Mouse (Mus musculus) neural tube, embryonic 14.5 days (tissue): ENCODE results near the gene Mboat1. TPM values are rescaled to one million over a fixed set of nuclear protein-coding genes. Genes with fewer than 3 reads are reported as not detected.

Experiments used
- ATAC-seq: fragments of 200-750 bp; cut with Nextera tagmentation; 2 replicates; pipeline ENCODE4 v1.8.0; 2017; ENCODE audit warnings: low read depth, mild to moderate bottlenecking, moderate TSS enrichment, moderate library complexity
- H3K27ac ChIP-seq: fragments of 300-500 bp; sonication (generic); 2 replicates; pipeline ENCODE4 v1.5.1; 2014; ENCODE audit warnings: low read depth, mild to moderate bottlenecking, control low read depth, low read length, moderate library complexity, mixed read lengths
- H3K27me3 ChIP-seq: fragments of 300-500 bp; sonication (generic); 2 replicates; pipeline ENCODE4 v1.6.1; 2014; ENCODE audit warnings: low read length; ENCODE audit not compliant: control insufficient read depth, insufficient read depth
- H3K36me3 ChIP-seq: fragments of 300-500 bp; sonication (generic); 2 replicates; pipeline ENCODE4 v1.6.1; 2014; ENCODE audit warnings: low read length, mixed read lengths; ENCODE audit not compliant: control insufficient read depth, insufficient read depth
- H3K4me1 ChIP-seq: fragments of 300-500 bp; sonication (generic); 2 replicates; pipeline ENCODE4 v1.6.1; 2014; ENCODE audit warnings: low read length; ENCODE audit not compliant: control insufficient read depth, insufficient read depth
- H3K4me2 ChIP-seq: fragments of 300-500 bp; sonication (generic); 2 replicates; pipeline ENCODE4 v1.6.1; 2014; ENCODE audit warnings: mild to moderate bottlenecking, low read depth, low read length, control low read depth
- H3K4me3 ChIP-seq: fragments of 300-500 bp; sonication (generic); 2 replicates; pipeline ENCODE4 v1.5.1; 2014; ENCODE audit warnings: low read depth, low read length, control low read depth, mixed read lengths
- H3K9ac ChIP-seq: fragments of 300-500 bp; sonication (generic); replicated peaks from 2 replicates; pipeline ENCODE4 v1.6.1; 2014; ENCODE audit warnings: low read depth, mild to moderate bottlenecking, control low read depth, low read length, mixed read lengths
- H3K9me3 ChIP-seq: fragments of 300-500 bp; sonication (generic); 2 replicates; pipeline ENCODE4 v1.6.1; 2016; ENCODE audit warnings: low read length; ENCODE audit not compliant: control insufficient read depth
- WGBS: fragments of 180-500 bp; shearing (Covaris S2); extraction: QIAGEN DNeasy Blood & Tissue Kit; methylation state at CpG from one replicate; pipeline ENCODE4 v1.1.7; 2014; 5-methylcytosine and 5-hydroxymethylcytosine counted together
- polyA plus RNA-seq: library from polyadenylated mRNA; unstranded; fragments of >200 nt; fragmentation: Nextera tagmentation; extraction: Ambion mirVana; gene quantifications from 2 replicates; pipeline ENCODE4 v1.2.1, GENCODE M21; 2014

Gene Mboat1
- polyA plus RNA-seq, 1 experiment from 2014 or later = 1.4 TPM

DNA sequence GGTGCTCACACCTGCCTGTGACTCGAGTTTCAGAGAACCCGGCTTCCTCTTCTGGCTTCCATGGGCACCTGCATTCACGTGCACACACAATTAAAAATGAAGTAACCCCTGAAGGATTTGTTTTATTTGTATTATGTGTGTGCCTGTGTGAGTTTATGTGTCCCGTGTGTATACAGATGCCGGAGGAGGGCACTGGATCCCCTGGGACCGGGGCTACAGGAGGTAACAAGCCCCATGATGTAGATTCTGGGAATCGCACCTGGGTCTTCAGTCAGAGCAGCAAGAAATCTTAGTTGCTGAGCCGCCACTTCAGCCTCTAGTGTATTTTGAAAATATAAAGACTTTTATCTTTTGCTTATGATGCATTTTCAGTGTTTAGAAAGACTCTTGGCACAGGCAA, 60.4 kb downstream of the Mboat1 start:
- ATAC-seq = no peak
- H3K9me3 ChIP-seq = no peaks in the 10 kb centered on the region
- no peak overlapping the region for H3K4me2 ChIP-seq
- H3K27me3 ChIP-seq = no peaks in the 10 kb centered on the region
- 80% methylated on average over 8 of the region's 8 CpGs for WGBS
- H3K4me1 ChIP-seq = no peaks in the 10 kb centered on the region
- H3K36me3 ChIP-seq = no peaks in the 10 kb centered on the region
- no peak overlapping the region for H3K4me3 ChIP-seq
- H3K27ac ChIP-seq = no peak overlapping the region
- H3K9ac ChIP-seq = no peak overlapping the region

DNA sequence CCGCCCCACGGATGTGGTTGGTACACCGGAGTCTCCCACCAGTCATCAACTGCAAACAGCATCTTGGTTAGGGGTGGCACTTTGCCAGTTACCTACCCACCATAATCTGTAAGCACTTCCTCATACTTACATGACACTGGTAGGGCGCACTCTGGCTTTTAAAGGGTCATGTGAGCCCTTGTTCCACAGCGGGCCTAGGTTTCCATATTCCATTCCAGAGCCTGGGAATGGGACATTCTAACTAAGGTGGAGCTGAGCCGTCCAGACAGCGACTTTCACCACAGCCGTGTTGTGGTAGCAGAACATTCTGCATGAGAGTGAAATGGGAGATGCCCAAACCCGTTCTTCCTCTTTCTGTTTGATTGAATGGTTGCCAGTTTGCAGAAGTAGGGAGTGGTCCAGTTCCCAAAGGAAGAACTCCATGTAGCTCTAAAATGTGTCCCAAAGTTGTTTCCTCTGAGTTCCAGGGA, 61.8 kb downstream of the Mboat1 start:
- no peak overlapping the region for H3K9ac ChIP-seq
- no peaks in the 10 kb centered on the region for H3K4me1 ChIP-seq
- H3K27ac ChIP-seq = no peak overlapping the region
- H3K9me3 ChIP-seq = no peaks in the 10 kb centered on the region
- 94% methylated on average over 9 of the region's 9 CpGs for WGBS
- H3K27me3 ChIP-seq = no peaks in the 10 kb centered on the region
- no peak overlapping the region for H3K4me3 ChIP-seq
- no peaks in the 10 kb centered on the region for H3K36me3 ChIP-seq
- ATAC-seq = no peak
- no peak overlapping the region for H3K4me2 ChIP-seq

DNA sequence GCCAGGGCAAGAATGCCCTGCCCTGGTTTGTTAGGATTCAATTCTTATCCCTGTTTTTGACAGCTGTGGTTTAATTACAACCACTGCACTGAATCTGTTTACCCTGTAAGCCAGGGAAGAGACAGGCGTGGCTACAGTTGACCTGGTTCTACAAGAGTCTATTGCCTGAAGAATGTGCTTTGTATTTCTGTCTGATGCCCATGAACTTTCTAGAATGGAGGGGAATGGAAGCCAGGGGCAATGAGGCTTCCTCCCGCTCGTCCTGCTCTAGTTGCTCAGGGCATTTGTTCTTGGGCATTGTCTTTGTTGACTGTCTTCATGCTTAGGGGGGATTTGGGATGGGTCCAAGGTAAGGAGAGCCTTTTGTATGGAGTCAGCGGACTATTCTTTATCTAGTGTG, 63.5 kb downstream of the Mboat1 start:
- no peak overlapping the region for H3K27ac ChIP-seq
- H3K4me2 ChIP-seq = no peak overlapping the region
- WGBS = 69% methylated on average over 4 of the region's 4 CpGs
- no peaks in the 10 kb centered on the region for H3K9me3 ChIP-seq
- no peak for ATAC-seq
- no peaks in the 10 kb centered on the region for H3K36me3 ChIP-seq
- no peaks in the 10 kb centered on the region for H3K27me3 ChIP-seq
- no peak overlapping the region for H3K9ac ChIP-seq
- no peak overlapping the region for H3K4me3 ChIP-seq
- no peaks in the 10 kb centered on the region for H3K4me1 ChIP-seq

DNA sequence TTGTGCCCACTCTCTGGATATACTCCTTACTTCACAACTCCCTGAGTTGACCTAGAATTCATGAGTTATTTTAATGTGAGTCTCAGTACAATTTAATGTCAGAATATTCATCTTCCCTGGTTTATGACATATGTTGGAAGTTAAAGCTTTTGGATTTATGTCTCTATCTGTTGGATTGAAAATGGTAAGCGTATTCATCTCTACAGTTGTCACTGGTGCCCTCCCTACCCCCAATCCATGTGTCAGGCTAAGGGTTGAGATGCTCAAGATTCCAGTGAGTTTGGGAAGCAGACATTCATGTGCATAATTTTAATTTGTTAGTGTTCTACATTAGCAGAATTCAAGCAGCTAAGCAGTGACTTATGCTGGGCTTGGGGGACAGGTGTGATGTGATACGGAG, 64.4 kb downstream of the Mboat1 start:
- ATAC-seq = no peak
- no peak overlapping the region for H3K9ac ChIP-seq
- H3K27ac ChIP-seq = no peak overlapping the region
- WGBS = 96% methylated on average over 2 of the region's 2 CpGs
- H3K4me2 ChIP-seq = no peak overlapping the region
- H3K4me3 ChIP-seq = no peak overlapping the region
- H3K9me3 ChIP-seq = no peaks in the 10 kb centered on the region
- H3K27me3 ChIP-seq = no peaks in the 10 kb centered on the region
- H3K36me3 ChIP-seq = no peaks in the 10 kb centered on the region
- no peaks in the 10 kb centered on the region for H3K4me1 ChIP-seq

DNA sequence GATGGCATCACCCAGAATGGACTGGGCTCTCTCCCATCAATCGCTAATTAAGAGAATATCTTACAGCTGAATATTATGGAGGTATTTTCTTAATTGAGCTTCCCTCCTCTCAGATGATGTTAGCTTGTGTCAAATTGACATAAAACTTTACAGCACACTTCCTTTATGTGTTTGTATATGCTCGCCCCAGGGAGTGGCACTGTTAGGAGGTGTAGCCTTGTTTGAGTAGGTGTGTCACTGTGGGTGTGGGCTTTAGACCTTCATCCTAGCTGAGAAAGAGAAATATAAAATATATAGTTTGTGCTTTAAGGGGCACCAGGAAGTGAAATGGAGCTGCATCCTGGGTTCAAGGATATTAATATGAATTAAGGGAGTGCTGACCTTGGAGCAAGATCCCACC, 66.7 kb downstream of the Mboat1 start:
- H3K4me3 ChIP-seq = no peak overlapping the region
- no peak overlapping the region for H3K4me2 ChIP-seq
- no peaks in the 10 kb centered on the region for H3K27me3 ChIP-seq
- H3K4me1 ChIP-seq = no peaks in the 10 kb centered on the region
- H3K36me3 ChIP-seq = no peaks in the 10 kb centered on the region
- H3K9me3 ChIP-seq = no peaks in the 10 kb centered on the region
- ATAC-seq = no peak
- no peak overlapping the region for H3K27ac ChIP-seq
- H3K9ac ChIP-seq = no peak overlapping the region
- WGBS = 90% methylated on average over 2 of the region's 2 CpGs

DNA sequence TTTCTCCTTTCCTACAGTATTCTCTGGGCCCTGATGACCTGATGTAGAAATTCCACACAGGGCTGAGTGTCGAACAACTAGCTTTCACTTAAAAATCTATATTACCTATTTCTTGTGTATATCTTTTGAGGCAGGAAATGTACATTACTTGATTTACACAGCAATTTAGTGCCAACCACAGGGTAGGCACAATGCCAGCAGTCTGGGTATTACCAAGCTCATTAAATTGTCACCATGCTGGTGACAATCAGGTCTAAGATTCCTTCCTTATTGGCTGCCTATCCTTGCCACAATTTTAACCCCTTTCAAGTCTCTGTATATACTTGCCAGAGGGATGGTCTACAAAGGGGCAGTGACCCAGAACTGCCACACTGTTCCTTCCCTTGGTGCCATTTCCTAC, 71.9 kb downstream of the Mboat1 start:
- Histone ChIP-seq H3K27me3 (no peaks in the 10 kb centered on the region), H3K4me3 (no peak overlapping the region), H3K27ac (no peak overlapping the region), H3K4me2 (no peak overlapping the region), H3K9me3 (no peaks in the 10 kb centered on the region), H3K4me1 (no peaks in the 10 kb centered on the region), H3K9ac (no peak overlapping the region), H3K36me3 (no peaks in the 10 kb centered on the region)
- 82% methylated on average over 1 of the region's 1 CpGs for WGBS
- no peak for ATAC-seq

DNA sequence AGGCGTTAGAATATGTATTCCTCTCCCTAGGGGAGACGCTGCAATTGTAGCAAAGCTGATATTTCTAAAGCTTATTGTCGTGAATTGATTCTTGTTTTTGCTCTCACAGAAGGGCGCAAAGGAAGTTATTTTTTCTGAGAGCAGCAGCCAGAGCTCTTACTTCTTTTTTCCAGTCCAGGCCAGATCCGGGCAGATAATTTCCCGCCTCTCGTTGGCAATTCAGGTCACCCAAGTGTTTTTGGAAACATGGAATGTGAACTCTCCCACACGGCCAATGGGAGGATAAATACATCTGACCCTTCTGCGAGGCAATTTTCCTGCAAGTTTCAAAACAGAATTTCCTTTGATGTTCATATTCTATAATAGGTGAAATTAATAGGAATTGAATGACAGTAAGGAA, 77.0 kb downstream of the Mboat1 start:
- ATAC-seq = no peak
- H3K27me3 ChIP-seq = no peaks in the 10 kb centered on the region

DNA sequence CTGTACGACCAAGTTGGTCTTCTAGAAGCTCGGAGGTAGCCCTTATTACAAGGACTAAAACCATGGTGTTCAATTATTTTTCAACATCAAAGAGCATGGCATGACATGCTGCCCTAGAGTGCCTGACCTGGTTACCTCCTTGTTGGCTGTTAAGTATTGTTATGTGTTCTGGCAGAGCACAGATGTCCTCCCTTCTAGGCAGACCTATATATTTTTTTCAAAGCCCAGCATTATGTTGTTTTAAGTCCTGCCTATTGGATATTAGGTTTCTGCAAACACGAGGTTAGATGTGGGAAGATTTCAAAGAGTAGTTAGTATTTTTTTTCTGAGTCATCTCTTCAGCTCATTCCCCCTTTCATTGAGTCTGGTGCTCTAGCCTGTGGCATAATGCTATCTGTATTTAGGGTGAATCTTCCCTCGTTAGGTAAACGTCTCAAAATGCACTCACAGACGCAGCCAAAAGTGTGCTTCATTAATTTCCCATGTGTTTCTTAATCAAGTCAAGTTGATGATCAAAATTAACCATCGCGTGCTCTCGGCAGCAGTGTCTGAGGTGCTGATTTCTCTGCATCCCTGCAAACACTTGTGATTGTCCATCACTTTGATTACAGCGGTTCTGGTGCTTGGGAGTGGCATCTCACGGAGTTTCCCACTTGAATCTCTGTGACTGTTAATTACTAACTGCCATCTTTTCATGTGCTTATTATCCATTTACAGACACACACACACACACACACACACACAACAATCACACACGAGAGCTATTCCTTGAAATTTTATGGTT, 81.5 kb downstream of the Mboat1 start:
- no peak overlapping the region for H3K4me2 ChIP-seq
- H3K27me3 ChIP-seq = no peaks in the 10 kb centered on the region
- WGBS = 77% methylated on average over 12 of the region's 12 CpGs
- no peaks in the 10 kb centered on the region for H3K9me3 ChIP-seq
- no peak overlapping the region for H3K9ac ChIP-seq
- ATAC-seq = no peak
- no peak overlapping the region for H3K27ac ChIP-seq
- H3K4me1 ChIP-seq = no peaks in the 10 kb centered on the region
- H3K36me3 ChIP-seq = no peaks in the 10 kb centered on the region
- H3K4me3 ChIP-seq = no peak overlapping the region

More for the DNA sequence above, 77.0 kb downstream of the Mboat1 start:
- no peak overlapping the region for H3K4me3 ChIP-seq
- no peaks in the 10 kb centered on the region for H3K4me1 ChIP-seq
- no peaks in the 10 kb centered on the region for H3K9me3 ChIP-seq
- H3K4me2 ChIP-seq = no peak overlapping the region
- H3K27ac ChIP-seq = no peak overlapping the region
- 79% methylated on average over 9 of the region's 9 CpGs for WGBS
- no peak overlapping the region for H3K9ac ChIP-seq
- H3K36me3 ChIP-seq = no peaks in the 10 kb centered on the region

DNA sequence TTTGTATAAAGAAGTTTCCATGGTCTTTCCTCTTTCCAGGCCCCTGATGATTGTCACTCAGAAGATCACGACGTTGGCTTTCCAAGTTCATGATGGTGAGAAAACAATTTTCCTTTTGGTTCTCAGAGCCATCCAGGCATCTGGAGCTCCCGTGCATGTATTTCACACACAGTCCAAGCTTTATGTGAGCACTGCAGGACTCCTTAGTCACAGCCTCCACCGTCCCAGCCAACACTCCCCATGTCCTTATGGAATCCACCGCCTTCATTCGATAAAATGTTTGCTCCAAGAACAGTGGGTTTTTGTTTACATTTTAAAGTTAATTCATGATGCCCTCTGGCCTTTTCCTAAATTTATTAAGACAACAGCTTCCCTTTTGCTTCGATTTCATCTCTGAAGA, 83.3 kb downstream of the Mboat1 start:
- H3K27me3 ChIP-seq = no peaks in the 10 kb centered on the region

More for the DNA sequence above, 83.3 kb downstream of the Mboat1 start:
- Histone ChIP-seq H3K9me3 (no peaks in the 10 kb centered on the region), H3K27ac (no peak overlapping the region), H3K4me1 (no peaks in the 10 kb centered on the region), H3K4me2 (no peak overlapping the region), H3K4me3 (no peak overlapping the region), H3K36me3 (no peaks in the 10 kb centered on the region), H3K9ac (no peak overlapping the region)
- WGBS = 84% methylated on average over 7 of the region's 7 CpGs
- no peak for ATAC-seq
